Mouse (Mus musculus) T-cell, adult 2 months (primary cell): ENCODE measurements around the gene Mansc4.

Source experiments
- DNase-seq: peaks from one replicate; pipeline ENCODE4 v3.0.0; 2022; ENCODE audit warnings: low spot score

Gene Mansc4

DNA sequence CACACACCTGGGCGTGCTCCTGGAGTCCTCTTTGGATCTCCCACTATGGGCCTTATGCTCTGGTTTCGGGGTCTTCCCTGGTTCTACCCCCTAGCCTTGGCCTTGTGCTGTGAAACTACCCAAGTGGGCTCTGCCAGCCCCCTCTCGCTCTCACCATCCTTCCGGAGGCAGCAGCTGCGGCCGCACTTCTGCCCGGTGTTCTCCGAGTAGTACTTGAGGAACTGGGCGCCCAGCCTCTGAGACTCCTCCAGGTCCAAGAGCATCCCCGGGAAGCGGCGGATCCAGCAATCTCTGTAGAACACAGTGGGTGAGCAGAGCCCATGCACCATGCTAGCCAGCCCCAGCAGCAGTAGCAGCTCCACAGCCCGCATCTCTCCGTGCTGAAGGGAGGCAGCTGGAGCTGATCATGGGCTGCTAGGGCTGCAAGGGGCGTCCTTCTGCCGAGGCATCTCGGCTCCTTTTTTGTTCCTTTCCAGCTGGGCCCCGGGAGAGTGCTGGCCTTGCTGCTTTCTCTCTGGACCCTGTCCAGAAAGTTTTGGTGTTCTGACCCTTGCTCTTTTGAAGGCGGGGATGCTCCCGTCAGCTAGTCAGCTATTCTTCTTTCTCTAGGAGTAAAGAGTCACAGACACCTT, at the start of gene Mansc4:
Gene Mansc4 (minus strand): TSS at position 439 of the 632 bp plus-strand sequence.
- no peak for DNase-seq

GRCm38 (mm10) chr6:147127239-147127638, 40.4 kb upstream of the Mansc4 start:
- no peak for DNase-seq

DNA sequence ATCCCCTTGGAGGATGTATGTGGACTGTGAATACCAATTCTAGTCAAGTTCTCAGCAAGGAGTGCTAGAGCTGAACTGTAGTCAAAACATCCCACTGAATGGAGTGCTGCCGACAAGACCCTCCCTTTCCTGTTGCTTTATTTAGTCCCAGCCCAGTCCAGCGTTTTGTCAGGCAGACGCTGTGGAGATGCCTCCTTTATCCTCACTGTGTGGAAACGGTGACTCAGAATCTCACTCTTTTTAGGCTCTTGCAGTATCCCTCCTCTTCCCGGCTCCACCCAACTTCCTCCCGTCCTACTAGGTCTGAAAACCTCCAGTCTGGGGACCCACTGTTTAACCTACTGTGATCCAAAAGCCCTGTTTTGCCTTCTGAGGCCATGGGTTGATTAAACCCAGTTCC, 34.5 kb upstream of the Mansc4 start:
- no peak for DNase-seq

- no peak for DNase-seq
These were observed 31.4 kb upstream of the Mansc4 start for GRCm38 (mm10) chr6:147118190-147118589.

DNA sequence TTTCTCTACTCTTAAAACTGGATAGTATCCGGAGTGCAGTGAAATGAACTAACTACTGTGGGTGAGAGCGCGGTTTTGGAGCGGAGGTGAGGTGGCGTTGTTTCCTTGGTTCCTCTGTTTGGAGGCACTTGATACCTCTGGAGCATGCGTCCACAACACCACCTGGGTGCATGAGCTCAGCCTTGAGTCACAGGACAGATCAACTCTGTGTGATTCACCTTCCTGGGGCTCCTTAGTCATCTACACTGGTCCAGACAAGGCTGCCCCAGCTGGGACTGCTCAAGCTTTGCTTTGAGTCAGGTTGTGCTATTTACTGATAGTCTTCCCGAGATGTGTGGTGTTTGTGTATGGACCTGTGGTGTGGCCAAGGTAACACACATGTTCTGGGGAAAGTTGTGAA, 30.9 kb upstream of the Mansc4 start:
- DNase-seq, result no peak

GRCm38 (mm10) chr6:147116579-147116978, 29.7 kb upstream of the Mansc4 start:
- peak; percentile 58 for DNase-seq

- no peak for DNase-seq
These were observed 22.5 kb upstream of the Mansc4 start for GRCm38 (mm10) chr6:147109283-147109682.

DNA sequence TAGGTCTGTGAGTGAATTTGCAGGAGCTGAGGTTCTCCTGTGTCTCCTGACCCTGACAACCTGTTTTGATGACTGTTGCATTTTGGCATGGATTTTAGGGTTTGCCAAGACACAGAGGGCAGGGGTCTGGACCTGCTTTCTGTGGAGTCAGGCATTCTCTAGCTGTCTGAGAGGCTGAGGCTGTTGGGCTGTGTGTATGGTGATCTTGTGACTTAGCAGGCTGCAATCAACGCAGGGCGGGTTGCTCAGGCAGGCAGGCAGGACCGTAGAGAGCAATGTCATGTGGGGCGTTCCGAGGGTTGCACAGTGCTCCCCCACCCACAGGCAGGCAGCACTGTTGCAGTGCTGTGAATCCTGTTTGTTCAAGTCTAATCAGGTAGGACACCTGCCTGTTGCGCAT, 19.9 kb upstream of the Mansc4 start:
- no peak for DNase-seq

- no peak for DNase-seq
These were observed 18.7 kb upstream of the Mansc4 start for GRCm38 (mm10) chr6:147105529-147105928.

DNA sequence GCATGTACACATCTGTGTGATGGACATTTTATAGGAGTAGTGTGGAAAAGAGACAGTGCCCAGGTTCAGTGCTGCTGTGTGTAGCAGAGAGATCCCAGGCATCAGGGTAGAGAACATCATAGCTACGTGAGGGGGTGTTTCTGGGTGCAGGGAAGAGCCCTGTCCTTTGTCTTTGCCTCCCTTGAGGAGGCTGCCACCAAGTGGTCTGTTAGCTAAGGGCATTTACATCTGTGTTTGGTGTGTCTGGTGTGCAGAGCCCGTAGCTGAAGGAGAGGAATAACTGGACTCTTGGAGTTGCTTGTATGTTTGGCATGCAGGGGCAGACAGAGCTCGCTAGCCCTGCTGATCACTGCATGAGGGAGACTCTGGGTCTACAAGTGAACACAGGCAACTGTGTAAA, 15.5 kb upstream of the Mansc4 start:
- peak; percentile 28 for DNase-seq

GRCm38 (mm10) chr6:147099458-147100277, 12.8 kb upstream of the Mansc4 start:
- peak; percentile 77 for DNase-seq

GRCm38 (mm10) chr6:147097346-147097929, 10.6 kb upstream of the Mansc4 start:
- DNase-seq, result no peak

GRCm38 (mm10) chr6:147096934-147097333, 10.1 kb upstream of the Mansc4 start:
- DNase-seq, result no peak

- DNase-seq, result no peak
These were observed 9.3 kb upstream of the Mansc4 start for GRCm38 (mm10) chr6:147096109-147096508.

DNA sequence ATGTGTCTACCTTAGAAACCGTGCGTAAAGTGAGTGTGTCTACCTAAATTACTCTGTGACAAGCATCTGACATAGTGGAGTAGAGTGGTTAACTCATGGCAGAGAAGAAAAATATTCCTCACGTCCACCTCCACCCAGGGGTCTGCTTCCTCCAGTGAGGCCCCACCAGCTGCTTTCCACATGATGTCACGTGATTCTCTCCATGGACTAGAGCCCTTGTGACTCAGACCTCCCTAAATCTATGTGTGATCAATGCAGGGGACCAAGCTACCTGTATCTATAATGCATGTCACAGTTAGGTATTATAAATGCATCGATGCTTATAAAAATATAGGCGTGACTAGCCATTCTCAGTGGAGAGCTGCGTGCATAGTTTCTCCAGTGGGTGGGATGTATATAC, 7.9 kb upstream of the Mansc4 start:
- no peak for DNase-seq

DNA sequence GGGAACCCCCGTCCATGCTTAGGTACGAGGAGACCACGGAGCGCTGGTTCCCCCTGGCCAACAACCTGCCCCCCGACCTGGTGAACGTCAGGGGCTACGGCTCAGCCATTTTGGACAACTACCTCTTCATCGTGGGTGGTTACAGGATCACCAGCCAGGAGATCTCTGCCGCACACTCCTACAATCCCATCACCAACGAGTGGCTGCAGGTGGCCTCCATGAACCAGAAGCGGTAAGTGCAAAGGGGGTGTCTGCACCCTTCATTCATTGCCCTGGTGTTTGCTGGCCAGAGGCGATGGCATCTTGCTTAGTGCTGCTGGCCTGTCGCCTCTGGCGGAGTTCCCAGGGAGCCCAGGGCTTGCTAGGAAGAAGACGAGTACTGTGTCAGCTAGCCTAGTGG, 5.3 kb upstream of the Mansc4 start:
- DNase-seq, result no peak

DNA sequence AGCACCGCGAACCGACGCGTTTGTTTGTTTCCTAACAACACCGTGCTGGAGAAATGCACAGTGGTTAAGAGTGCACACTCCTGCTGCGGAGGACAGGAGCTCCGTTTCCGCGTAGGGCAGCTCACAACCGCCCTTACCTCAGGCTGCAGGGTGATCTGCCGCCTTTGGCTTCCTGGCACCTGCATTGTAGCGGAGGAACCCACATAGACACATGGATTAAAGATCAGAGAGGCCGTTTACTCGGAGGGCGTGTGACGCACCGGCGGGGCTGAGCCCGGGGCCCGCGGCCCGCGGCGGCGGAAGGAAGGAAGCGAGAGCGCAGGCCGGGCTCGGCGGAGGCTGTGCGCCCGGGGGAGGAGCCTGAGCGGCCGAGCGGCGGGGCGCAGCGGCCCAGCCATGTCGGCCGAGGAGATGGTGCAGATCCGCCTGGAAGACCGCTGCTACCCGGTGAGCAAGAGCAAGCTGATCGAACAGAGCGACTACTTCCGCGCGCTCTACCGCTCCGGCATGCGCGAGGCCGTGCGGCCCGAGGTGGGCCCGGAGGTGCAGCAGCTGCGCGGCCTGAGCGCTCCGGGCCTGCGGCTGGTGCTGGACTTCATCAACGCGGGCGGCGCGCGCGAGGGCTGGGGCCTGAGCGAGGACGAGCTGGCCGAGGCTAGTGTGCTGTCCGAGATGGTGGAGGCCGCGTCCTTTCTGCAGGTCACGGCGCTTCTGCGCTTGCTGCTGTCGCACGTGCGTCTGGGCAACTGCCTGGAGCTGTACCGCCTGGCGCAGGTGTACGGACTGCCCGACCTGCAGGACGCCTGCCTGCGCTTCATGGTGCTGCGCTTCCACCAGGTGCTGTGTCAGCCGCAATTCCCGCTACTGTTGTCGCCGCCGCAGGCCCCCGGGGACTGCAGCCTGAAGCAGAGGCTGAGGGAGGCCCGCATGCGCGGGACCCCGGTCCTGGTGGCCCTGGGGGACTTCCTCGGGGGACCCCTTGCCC, 4.6 kb upstream of the Mansc4 start, which contains the start of gene Klhl42:
Gene Klhl42 (plus strand): TSS at position 244 of the 985 bp plus-strand sequence.
- DNase-seq, result peak; percentile 86

GRCm38 (mm10) chr6:147090191-147090590, 3.4 kb upstream of the Mansc4 start:
- no peak for DNase-seq

GRCm38 (mm10) chr6:147088517-147088916, 1.7 kb upstream of the Mansc4 start:
- DNase-seq, result no peak

DNA sequence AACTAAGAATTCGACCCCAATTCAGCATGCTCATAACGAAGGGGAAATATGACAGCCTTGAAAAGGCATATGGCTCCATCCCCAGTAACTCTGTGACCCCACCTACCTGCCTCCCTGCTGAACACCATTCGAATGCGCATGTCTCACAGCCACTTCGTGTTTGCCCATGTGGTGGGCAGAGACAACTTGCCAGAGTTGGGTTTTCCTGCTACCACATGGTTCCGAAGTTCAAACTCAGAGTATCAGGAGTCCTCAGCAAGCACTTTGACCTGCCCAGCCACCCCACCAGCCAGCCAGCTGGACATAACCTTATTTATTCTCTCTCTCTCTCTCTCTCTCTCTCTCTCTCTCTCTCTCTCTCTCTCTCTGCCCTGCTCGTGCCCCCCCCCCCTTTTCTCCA, 904 bp upstream of the Mansc4 start:
- DNase-seq, result no peak

DNA sequence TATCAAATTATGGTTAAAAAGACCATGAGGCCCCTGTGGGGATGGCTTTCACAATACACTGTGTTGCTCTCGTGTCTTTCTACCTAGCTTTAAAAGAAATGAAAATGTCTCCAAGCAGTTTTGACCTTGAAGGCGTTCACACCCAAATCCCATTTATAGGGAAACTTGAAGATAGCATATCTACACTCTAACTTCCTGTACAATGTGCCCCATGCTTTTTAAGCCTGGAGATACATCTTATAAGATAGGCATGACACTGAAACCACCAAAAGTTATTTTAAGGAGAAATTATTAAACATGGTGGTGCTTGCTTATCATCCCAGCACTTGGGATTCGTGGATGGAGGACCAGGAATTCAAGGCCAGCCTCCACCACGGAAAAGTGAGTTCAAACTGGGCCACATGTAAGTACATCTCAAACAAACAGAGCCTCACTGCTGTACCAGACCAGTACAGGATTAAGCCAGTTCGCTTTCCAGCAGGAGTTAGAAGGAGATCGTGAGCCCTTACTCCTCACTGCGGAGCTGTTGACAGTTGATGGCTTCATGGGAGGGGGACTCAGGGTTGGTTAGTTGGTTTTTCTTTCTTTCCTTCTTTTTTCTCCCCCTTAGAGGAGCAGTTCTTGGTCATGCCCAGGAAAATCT, 1.3 kb downstream of the Mansc4 start:
- DNase-seq, result no peak
